Mouse (Mus musculus): ENCODE results near the gene Tmem63a. TPM values are rescaled to one million over a fixed set of nuclear protein-coding genes. Genes with fewer than 3 reads are reported as not detected.
"Not testable (repeated sequence)": the region's sequence is repeated elsewhere in the genome, so short reads cannot be mapped to it uniquely, and the experiment has no call there.

Tmem63a gene
- total RNA-seq, 1 experiment: 14.7 TPM

DNA sequence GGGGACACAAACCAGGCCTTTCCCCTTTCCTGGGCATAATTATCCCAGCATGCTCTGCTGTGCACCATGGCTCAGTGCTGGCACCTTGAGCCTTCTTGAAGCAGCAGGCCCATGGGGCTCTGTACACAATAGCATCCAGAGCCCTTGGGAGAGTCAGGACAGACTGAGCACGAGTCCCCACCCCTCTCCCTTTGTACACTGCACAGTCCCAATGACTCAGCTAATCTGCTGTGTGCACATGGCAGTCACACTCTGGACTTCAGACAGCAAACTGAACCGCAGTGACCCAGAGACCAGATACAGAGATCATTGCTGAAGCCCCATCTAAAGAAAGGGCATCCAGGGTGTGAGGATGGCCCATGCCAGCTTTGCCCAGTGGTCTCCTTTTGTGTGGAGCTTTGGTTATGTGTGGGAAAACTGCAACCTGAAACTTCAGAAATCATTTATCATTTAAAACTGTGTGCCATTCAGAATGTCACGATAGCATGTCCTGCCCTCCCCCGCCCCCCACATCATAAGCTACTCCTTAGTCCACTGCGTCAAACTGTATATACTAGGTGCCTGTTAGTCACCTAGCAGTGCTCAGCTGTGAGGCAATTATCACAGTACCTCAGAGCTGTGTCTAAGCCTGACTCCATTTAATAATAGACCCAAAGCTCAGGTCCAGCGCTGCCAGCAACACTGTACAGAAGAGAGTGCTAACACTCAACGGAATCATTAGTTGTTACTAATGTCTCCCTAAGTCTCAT is 39.3 kb downstream of the Tmem63a start:
- H3K27ac ChIP-seq (ENCODE audit: insufficient read depth, low read depth, low read length, poor library complexity, severe bottlenecking); in situ Hi-C loops (cut with MboI; ENCODE audit: low sequenced_read_pairs in 2 of 2, unreplicated experiment in 2 of 2); H3K9me3 ChIP-seq (ENCODE audit: control insufficient read depth, insufficient read depth, low read depth, low read length); H3K4me3 ChIP-seq (ENCODE audit: insufficient read depth in 1 of 2, low read depth in 1 of 2, low read length in 2 of 2, poor library complexity in 1 of 2, severe bottlenecking in 1 of 2); H3K36me3 ChIP-seq (ENCODE audit: control insufficient read depth, insufficient read depth, low read length, poor library complexity, severe bottlenecking); H3K9ac ChIP-seq (ENCODE audit: insufficient read depth, low read depth, low read length, poor library complexity, severe bottlenecking); DNase-seq (ENCODE audit: low read depth, low spot score): not testable (repeated sequence)
- peaks cover 0 to 19% of the 10 kb centered on the region in 2 experiments; a peak in 1 of 4 replicates for H3K4me1 ChIP-seq (ENCODE audit: control insufficient read depth in 2 of 2, insufficient read depth in 2 of 2, low read length in 2 of 2, poor library complexity in 1 of 2)
- peak; percentile 65 for TF ChIP-seq MAFK (IDR thresholded peaks at IDR 0.05; ENCODE audit: insufficient read depth, low read depth, low read length)

DNA sequence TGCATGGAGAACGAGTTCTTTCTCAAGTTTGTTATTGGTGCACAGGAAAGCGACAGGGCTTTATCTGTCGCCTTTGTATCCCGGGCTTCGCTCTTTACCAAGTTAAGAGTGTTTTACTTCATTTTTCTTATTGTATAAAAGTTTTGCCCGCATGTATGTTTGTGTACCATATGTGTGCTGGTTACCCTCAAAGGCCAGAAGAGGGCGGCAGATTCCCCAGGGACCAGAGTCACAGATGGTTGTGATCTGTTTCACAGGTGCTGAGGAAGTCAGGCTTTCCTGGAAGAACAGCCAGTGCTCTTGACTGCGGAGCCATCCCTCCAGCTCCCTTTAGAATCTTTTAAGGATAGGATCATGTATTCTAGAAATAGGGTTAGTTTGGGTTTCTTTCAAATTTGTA is 44.6 kb downstream of the Tmem63a start:
- in situ Hi-C loops (cut with MboI; ENCODE audit: low sequenced_read_pairs in 2 of 2, unreplicated experiment in 2 of 2): no loop called here

GRCm38 (mm10) chr1:180987759-180988158 is 45.6 kb downstream of the Tmem63a start:
- Histone ChIP-seq H3K9ac (ENCODE audit: insufficient read depth, low read depth, low read length, poor library complexity, severe bottlenecking) (no peak overlapping the region), H3K36me3 (ENCODE audit: control insufficient read depth, insufficient read depth, low read length, poor library complexity, severe bottlenecking) (no peaks in the 10 kb centered on the region), H3K4me3 (ENCODE audit: insufficient read depth in 1 of 2, low read depth in 1 of 2, low read length in 2 of 2, poor library complexity in 1 of 2, severe bottlenecking in 1 of 2) (no peak overlapping the region), H3K9me3 (ENCODE audit: control insufficient read depth, insufficient read depth, low read depth, low read length) (no peaks in the 10 kb centered on the region), H3K27ac (ENCODE audit: insufficient read depth, low read depth, low read length, poor library complexity, severe bottlenecking) (no peak overlapping the region), H3K4me1 (ENCODE audit: control insufficient read depth in 2 of 2, insufficient read depth in 2 of 2, low read length in 2 of 2, poor library complexity in 1 of 2) (0 out of 4 replicates have a peak, but pooled peaks cover 0 to 2% of the 10 kb centered on the region in 2 experiments)
- DNase-seq (ENCODE audit: low read depth, low spot score): peak; percentile 71
- in situ Hi-C loops (cut with MboI; ENCODE audit: low sequenced_read_pairs in 2 of 2, unreplicated experiment in 2 of 2): no loop called here
- no peak for TF ChIP-seq HCFC1 (IDR thresholded peaks at IDR 0.05; ENCODE audit: borderline replicate concordance, insufficient read depth, low read length)
- peak; percentile 88 for TF ChIP-seq ZC3H11A (IDR thresholded peaks at IDR 0.05; ENCODE audit: borderline replicate concordance, low read depth, low read length)

More for the DNA sequence above, 44.6 kb downstream of the Tmem63a start:
- H3K9ac ChIP-seq (ENCODE audit: insufficient read depth, low read depth, low read length, poor library complexity, severe bottlenecking): no peak overlapping the region
- no peak overlapping the region for H3K4me3 ChIP-seq (ENCODE audit: insufficient read depth in 1 of 2, low read depth in 1 of 2, low read length in 2 of 2, poor library complexity in 1 of 2, severe bottlenecking in 1 of 2)
- DNase-seq (ENCODE audit: low read depth, low spot score): no peak
- no peaks in the 10 kb centered on the region for H3K36me3 ChIP-seq (ENCODE audit: control insufficient read depth, insufficient read depth, low read length, poor library complexity, severe bottlenecking)
- H3K9me3 ChIP-seq (ENCODE audit: control insufficient read depth, insufficient read depth, low read depth, low read length): no peaks in the 10 kb centered on the region
- H3K4me1 ChIP-seq (ENCODE audit: control insufficient read depth in 2 of 2, insufficient read depth in 2 of 2, low read length in 2 of 2, poor library complexity in 1 of 2): peaks cover 0 to 3% of the 10 kb centered on the region in 2 experiments; a peak in 1 of 4 replicates
- TF ChIP-seq ZNF384 (IDR thresholded peaks at IDR 0.05; ENCODE audit: low read depth, low read length) (no peak), MAFK (IDR thresholded peaks at IDR 0.05; ENCODE audit: insufficient read depth, low read depth, low read length) (no peak), ZC3H11A (IDR thresholded peaks at IDR 0.05; ENCODE audit: borderline replicate concordance, low read depth, low read length) (no peak), HCFC1 (IDR thresholded peaks at IDR 0.05; ENCODE audit: borderline replicate concordance, insufficient read depth, low read length) (no peak), CHD2 (IDR thresholded peaks at IDR 0.05; ENCODE audit: low read depth, low read length) (no peak)
- H3K27ac ChIP-seq (ENCODE audit: insufficient read depth, low read depth, low read length, poor library complexity, severe bottlenecking): no peak overlapping the region

DNA sequence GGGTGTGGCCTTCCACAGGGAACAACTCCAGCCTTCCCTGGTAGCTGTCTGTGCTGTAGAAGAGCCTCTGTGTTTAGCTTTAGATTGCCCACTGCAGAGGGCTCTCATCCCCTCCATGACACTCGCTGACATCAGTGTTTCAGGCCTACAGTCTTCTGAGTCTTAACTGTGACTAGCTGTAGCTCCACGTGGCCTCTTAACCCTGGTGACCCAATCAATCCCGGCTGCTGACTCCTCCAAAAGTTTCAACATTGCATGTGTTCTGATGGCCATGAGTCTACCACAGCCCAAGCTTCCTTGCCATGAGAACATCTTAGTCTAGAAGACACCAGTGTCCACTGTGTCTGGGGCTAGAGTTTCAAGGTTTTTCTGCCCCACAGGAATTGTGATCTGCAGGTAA is 48.5 kb downstream of the Tmem63a start:
- Histone ChIP-seq H3K36me3 (ENCODE audit: control insufficient read depth, insufficient read depth, low read length, poor library complexity, severe bottlenecking) (no peaks in the 10 kb centered on the region), H3K4me3 (ENCODE audit: insufficient read depth in 1 of 2, low read depth in 1 of 2, low read length in 2 of 2, poor library complexity in 1 of 2, severe bottlenecking in 1 of 2) (no peak overlapping the region), H3K9me3 (ENCODE audit: control insufficient read depth, insufficient read depth, low read depth, low read length) (no peaks in the 10 kb centered on the region), H3K27ac (ENCODE audit: insufficient read depth, low read depth, low read length, poor library complexity, severe bottlenecking) (no peak overlapping the region), H3K4me1 (ENCODE audit: control insufficient read depth in 2 of 2, insufficient read depth in 2 of 2, low read length in 2 of 2, poor library complexity in 1 of 2) (0 out of 4 replicates have a peak, but pooled peaks cover 0 to 2% of the 10 kb centered on the region in 2 experiments), H3K9ac (ENCODE audit: insufficient read depth, low read depth, low read length, poor library complexity, severe bottlenecking) (no peak overlapping the region)
- no peak for DNase-seq (ENCODE audit: low read depth, low spot score)
- no peak for TF ChIP-seq HCFC1 (IDR thresholded peaks at IDR 0.05; ENCODE audit: borderline replicate concordance, insufficient read depth, low read length)
- no peak for TF ChIP-seq ZNF384 (IDR thresholded peaks at IDR 0.05; ENCODE audit: low read depth, low read length)
- TF ChIP-seq MAFK (IDR thresholded peaks at IDR 0.05; ENCODE audit: insufficient read depth, low read depth, low read length): no peak
- TF ChIP-seq ZC3H11A (IDR thresholded peaks at IDR 0.05; ENCODE audit: borderline replicate concordance, low read depth, low read length): no peak
- no peak for TF ChIP-seq CHD2 (IDR thresholded peaks at IDR 0.05; ENCODE audit: low read depth, low read length)
- in situ Hi-C loops (cut with MboI; ENCODE audit: low sequenced_read_pairs in 2 of 2, unreplicated experiment in 2 of 2): no loop called here

DNA sequence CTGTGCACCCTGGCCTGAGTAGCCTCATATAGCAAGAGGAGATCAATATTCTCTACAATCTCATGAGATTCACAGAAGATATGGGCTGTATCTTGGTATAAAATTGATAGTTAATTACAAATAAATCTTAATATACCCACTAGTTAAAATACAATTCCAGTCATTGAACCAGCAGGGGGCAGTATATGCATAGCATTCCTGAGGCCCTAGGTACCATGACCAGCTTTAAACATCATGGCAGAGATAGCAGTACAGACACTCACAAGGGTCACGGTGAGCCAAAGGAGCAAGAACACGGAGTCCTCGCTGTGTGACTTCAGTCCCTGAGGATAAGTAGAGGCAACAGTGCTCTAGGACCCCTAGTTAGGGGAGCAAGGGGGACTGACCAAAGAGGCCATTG is 50.0 kb downstream of the Tmem63a start:
- Histone ChIP-seq H3K9ac (ENCODE audit: insufficient read depth, low read depth, low read length, poor library complexity, severe bottlenecking) (no peak overlapping the region), H3K9me3 (ENCODE audit: control insufficient read depth, insufficient read depth, low read depth, low read length) (no peaks in the 10 kb centered on the region), H3K36me3 (ENCODE audit: control insufficient read depth, insufficient read depth, low read length, poor library complexity, severe bottlenecking) (no peaks in the 10 kb centered on the region), H3K4me1 (ENCODE audit: control insufficient read depth in 2 of 2, insufficient read depth in 2 of 2, low read length in 2 of 2, poor library complexity in 1 of 2) (0 out of 4 replicates have a peak, but pooled peaks cover 0 to 2% of the 10 kb centered on the region in 2 experiments), H3K27ac (ENCODE audit: insufficient read depth, low read depth, low read length, poor library complexity, severe bottlenecking) (no peak overlapping the region), H3K4me3 (ENCODE audit: insufficient read depth in 1 of 2, low read depth in 1 of 2, low read length in 2 of 2, poor library complexity in 1 of 2, severe bottlenecking in 1 of 2) (no peak overlapping the region)
- DNase-seq (ENCODE audit: low read depth, low spot score): no peak
- no peak for TF ChIP-seq MAFK (IDR thresholded peaks at IDR 0.05; ENCODE audit: insufficient read depth, low read depth, low read length)
- TF ChIP-seq HCFC1 (IDR thresholded peaks at IDR 0.05; ENCODE audit: borderline replicate concordance, insufficient read depth, low read length): no peak
- peak; percentile 34; the same call in 1 of the 2 replicates for TF ChIP-seq ZC3H11A (IDR thresholded peaks at IDR 0.05; ENCODE audit: borderline replicate concordance, low read depth, low read length)
- in situ Hi-C loops (cut with MboI; ENCODE audit: low sequenced_read_pairs in 2 of 2, unreplicated experiment in 2 of 2): no loop called here

Data from ES-E14 (cell line).